Mouse (Mus musculus): Measurements from ENCODE around the gene Prdm12. TPM values are rescaled to one million over a fixed set of nuclear protein-coding genes. Genes with fewer than 3 reads are reported as not detected.

The Prdm12 gene
- total RNA-seq (2021), result not detected in 2 replicates
- long read RNA-seq, result 0 reads

DNA sequence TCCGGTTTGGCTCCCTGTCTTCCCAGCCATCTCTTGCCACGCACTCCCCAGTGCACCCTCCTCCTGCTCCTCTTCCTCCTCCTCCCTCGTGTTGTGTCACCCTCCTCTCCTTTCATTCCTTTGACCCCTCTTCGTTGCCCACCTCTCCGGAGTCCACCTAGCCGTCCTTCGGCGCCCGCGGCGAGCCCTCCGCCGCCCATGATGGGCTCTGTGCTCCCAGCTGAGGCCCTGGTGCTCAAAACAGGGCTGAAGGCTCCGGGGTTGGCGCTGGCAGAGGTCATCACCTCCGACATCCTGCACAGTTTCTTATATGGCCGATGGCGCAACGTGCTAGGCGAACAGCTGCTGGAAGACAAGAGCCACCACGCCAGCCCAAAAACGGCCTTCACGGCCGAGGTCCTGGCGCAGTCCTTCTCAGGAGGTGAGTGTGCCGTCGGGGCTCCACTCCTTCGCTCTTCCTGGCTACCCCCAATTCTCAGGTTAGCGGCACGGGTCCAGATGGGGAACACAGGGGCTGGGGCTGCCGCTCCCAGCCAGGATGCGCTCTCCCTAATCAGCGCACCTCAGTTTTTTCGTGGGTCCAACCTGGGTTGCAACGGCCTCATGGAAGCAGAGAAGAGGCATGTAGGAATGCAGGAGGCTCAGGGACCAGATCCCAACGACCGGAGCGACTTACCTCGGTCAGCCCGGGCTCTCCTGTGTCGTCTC is at the start of gene Prdm12:
Gene Prdm12, plus strand, starts transcription at position 137 of the 708 bp plus-strand sequence.
- DNase-seq, result no peak

DNA sequence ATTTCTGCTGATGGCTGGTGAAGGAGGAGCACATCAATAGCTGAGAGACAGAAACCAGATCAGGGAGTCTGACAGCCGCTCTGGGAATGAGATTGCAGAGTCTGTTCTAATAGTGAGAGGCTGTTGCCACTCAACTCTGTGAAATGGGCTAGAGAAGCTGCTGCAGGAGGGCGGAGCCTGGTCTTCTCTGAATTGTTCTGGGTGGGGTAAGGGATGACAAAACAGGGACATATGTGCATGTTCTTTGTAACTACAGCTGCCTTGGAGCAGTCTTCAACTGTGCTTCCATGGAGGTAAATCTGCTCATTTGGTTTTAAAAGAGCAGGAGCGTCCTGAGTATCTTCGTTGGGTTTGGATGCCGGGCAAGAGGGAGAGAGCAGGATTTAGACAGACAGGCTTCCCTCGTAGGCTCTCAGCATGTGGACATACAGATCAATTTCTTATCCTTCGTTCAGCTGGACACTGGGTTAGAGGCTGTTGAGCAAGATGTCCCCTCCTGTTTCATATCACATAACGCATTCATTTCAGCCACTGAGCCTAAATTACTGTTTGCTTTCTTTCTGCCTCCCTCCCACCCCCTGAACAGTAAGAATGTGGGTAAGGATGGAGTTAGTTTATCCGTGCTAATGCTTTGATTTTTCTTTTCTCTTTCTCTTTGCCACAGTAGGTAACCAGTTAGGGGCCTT is 47.9 kb upstream of the Prdm12 start:
- DNase-seq, result no peak

DNA sequence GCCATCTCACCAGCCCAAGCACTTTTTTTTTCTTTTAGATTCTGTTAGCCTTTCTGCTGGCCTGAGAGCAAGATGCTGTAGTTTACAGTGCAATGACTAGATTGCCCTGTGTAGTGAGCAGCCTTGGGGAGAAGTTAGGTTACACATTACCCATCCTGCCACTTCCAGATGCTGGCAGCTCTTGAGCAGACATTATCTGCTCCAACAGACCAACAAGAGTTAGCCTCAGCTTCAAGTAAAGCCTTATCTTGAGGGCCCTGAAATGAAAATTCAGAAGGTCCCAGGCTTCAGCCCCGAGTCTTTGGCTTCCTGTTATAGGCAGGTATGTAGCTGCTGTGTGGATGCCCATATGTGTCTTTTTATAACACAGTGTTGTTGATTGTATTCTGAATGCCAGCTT is 32.3 kb upstream of the Prdm12 start:
- no peak for DNase-seq

DNA sequence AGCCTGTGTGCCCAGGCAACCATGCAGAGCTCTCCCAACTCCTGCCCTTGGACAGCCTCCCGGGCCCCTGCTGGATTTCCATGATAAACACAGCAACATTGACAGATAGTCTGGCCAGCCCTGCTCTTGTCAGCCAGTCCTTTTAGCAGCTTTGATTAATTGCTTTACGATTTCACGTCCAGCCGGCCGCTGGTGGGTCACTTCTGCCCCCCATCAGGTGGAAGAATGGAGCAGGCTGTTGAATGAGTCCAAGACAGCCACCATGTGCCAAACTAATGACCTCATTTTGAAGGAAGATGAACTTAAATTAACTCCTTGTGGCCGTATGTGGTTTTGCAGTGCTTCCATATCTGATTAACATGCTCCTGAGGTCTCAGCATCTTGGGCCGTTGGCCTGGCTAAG is 30.0 kb upstream of the Prdm12 start:
- no peak for DNase-seq

DNA sequence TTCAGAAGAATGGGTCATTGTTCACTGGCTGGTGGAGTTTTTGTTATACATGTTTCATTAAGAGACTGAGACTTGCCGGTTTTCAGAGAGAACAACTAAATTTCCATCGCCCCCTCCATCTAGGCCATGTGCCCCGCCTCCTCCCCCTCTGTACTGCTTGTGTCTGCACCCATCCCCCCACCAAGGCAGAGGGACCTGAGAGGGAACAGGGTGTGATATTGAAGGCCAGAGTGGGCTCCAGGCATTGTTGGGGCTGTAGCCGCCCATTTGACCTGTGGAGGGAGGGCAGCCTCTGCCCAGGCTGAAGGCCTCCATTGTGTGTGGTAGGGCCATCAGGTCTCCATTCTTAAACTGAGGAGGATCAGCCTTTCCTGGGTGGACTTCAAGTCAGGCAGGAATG is 28.9 kb upstream of the Prdm12 start:
- no peak for DNase-seq

DNA sequence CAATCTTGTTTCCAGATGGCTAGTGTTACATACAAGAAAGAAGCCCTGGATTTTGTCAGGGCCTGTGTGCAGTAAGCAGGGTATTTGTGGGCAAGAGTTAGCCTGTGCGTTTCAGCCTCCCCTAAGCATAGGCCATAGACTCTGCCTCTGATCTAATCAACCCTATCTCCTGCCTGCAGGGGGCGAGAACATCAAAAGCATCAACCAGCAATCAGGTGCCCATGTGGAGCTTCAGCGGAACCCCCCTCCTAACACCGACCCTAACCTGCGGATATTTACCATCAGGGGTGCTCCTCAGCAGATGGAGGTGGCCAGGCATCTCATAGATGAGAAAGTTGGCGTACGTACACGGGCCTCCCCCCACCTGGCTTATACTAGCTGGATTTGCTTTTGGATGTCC is 28.4 kb upstream of the Prdm12 start:
- DNase-seq, result no peak

DNA sequence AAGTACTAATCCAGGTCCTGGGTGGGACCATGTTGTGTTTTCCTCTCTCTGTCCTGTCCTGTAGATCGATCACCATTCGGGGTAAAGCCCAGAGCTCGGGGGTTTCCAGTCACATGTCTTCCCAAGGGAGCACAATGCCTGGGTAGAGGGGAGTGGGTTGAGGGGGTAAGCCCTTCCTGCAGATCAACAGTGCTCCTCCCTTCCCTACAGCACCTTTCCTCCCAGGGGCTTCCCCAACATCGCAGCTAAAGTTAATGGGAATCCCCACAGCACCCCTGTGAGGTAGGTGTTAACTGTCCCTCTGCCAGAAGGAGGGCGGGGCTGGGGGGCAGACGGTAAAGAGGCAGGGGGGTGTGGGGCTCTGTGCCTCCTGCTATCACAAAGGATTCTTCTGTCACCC is 27.2 kb upstream of the Prdm12 start:
- no peak for DNase-seq

DNA sequence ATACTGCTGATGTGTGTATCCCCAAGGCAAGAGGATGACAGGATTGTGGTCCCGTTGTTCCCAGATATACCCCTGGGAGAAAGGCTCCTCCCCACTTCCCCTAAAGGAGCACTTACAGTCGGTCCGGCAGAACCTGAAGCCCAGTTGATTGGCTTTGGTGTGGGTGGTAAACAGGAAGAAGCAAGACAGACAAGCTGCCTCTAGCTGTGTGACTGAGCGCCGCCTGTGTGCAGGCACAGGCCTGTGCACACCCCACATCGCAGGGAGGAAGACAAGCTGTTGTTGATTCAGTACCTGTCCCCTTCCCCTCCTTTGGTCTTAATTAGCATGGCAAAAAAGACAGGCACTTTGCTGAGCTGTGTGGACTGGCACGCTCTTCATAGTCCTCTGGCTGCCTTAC is 26.1 kb upstream of the Prdm12 start:
- DNase-seq, result no peak

DNA sequence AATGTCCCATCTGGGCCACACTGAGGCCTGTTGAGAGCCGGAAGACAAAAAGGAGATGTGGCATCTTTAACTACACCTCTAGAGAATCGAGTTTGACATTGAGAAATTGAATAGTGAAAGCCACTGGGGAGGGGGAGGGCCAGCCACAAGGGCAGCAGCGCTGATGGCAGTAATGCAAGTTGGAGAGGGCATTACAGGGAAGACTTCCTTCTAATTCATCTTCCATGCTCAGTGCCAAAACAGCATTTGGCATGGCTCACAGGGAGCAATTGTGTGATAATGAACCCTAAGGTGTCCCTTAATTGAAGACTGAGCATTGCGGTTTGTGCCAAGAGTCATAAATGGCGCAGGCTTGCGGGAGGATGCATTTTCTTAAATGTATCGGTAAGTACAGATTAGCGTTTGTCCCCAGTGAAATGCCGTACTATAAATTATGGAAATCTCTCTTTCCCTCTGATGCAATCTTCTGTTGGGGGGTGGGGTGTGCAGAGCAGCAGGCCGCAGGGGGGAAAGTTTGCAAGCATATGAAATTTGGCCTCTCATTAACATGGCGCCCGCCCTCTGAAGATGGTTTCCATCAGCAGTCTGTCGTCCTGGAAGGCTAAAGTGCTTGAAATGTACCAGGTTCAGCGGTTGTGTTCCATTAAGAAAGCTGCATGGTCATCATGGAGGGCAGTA is 21.2 kb upstream of the Prdm12 start:
- DNase-seq, result no peak

DNA sequence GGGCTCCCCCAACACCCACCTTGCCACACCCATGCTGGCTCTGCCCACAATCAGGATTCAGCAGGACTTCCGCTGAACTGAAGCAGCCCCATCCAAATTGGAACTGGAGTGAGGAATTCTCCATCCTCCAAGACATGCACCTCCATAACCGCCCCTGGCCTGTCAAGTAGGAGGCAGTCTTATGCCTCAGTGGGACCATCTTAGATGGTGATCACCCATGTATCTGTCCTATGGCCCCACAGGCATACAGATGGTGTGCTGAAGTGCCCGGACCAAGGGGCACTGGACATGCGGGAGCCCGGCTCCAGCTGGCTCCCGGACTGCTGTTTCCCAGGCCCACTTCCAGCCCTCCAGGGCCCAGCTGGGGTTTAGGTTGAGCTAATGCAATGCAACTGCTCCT is 20.6 kb upstream of the Prdm12 start:
- DNase-seq, result no peak

DNA sequence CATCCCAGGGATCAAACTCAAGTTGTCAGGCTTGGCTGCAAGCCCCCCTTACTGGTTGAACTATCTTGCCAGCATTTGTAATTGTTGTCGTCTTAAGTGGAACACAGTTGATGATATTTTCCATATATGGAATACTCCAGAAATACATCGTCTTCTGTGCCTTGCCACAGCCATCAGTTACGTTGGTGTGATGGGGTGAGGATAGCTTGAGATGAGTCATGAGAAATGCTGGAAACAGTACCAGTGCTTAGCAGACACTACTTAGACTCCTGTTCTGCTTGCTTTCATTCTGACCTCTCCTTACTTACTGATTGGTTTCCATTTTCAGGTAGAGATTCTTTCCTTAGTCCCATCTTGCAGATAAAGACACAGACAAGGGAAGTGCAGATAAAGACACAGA is 6.3 kb upstream of the Prdm12 start:
- DNase-seq, result no peak

DNA sequence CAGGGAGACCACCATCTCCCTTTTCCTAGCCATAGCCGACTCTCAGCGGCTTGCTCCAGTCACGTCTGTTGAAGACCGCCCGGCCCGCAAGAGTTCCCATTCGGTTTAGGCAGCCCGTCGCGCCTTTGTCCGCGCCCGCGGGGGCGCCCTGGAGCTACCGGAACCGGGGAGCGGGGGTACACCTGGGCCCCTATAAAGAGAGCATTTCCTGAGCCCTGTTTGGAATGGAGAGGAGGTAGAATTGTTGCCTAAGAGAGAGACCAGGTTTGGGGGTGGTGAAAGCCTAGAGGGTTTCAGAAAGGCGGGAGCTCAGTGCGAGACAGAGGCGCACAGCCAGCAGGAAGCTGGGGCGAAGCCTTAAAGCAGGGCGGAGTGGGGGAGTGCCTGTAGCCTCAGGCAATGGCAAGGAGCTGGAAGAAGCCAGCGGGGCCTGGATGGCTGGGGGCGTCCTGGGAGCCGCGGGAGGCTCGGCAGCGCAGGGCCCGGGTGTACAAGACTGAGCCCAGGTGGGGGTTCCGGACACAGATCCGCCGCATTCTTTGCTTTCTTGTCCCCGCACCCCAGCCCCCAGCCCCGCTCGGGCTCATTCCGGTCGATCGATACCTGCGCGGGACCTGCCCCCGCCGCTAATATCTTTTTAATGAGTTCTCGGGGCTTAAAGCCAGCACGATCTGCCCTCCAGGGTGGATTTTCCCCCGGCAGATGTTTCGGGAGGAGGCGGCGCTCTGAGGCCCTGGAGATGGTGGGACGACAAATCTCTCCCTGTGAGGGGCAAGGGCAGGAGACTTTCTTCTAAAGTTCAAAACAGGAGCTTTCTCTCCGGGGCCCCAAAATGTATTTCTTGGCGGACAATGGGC is 4.3 kb upstream of the Prdm12 start:
- DNase-seq, result no peak

DNA sequence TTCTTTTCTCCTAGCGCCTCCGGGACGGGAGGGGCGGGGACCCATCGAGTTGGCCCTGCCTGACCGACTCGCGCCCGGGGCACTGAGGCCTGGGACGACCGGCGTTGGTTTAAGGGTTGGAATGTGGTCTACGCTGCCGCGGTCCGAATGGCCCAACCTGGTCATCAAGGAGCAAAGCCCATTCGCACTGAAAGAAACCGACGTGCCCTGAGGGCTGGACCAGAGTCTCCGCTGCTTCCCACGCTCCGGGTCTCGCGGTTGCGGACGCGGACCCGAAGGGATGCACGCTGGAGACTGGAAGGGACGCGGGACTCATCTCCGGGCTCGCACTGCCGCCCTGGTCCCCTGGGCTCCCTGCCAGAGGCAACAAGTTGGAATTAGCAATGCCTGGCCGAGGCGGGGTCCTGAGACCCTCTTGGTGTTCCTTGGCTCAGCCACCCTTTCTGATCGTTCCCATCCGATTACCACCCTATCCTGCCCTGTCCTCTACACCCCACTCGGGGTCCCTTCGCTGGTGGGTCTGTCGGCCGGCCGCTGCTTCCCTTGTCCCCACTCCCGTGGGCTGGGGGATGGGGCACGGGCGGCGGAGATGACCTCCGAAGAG is 3.6 kb upstream of the Prdm12 start:
- DNase-seq, result no peak

DNA sequence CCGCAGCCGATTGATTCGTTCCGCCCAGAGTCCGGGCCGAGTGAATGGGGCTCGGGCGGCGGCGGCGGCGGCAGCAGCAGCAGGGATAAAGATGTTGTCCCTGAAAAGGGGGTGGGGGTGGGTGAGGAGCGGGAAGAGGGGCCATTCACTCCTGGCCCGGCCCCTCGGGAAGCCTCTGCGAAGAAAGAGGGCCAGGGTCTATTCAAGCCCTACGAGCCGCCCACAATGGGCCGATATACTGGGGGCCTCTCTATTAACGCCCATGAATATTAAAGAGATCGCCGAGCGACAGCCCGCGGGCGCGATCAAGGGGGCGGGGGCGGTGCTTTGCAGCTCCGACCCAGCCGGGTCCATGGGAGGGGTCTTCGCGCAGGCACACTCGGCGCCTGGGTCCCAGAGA is 3.1 kb upstream of the Prdm12 start:
- no peak for DNase-seq

DNA sequence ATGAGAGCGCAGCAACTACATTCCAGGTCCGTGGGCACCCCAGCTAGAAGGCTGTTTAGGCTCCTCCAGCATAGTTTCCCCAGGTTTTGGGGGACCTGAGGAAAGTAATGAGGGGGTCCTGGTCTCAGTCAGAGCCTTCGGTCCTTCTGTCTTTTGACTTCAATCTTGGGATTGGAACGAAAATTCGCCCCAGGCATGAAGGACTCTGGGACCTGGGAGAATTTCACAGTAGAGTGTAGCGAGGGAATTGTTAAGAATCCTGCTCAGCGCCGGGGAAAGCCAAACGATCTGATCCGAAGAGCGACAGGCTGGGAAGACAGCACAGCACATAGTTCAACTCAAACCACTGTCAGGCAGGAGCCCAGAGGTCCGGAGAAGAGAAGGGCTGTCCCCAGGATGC is 2.5 kb upstream of the Prdm12 start:
- no peak for DNase-seq

DNA sequence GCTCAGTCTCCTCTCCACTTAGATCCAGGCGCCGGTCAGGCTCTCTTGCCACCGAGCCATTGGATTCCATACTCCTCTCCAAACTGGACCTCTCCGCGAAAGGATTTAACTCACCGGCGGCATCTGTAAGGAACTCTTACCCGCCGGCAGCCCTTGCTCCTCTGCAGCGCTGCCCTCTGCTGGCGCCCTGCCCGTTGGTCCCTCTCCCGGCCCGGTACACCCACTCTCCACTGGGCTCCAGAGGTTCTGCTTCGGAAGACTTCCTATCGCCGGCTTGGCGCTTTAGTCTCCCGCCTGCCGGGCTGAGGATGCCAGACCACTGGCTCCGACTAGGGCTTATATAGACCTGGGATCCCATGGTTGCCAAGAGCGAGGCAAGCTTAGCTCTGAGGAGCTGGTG is 2.0 kb upstream of the Prdm12 start:
- peak; percentile 77 for DNase-seq

DNA sequence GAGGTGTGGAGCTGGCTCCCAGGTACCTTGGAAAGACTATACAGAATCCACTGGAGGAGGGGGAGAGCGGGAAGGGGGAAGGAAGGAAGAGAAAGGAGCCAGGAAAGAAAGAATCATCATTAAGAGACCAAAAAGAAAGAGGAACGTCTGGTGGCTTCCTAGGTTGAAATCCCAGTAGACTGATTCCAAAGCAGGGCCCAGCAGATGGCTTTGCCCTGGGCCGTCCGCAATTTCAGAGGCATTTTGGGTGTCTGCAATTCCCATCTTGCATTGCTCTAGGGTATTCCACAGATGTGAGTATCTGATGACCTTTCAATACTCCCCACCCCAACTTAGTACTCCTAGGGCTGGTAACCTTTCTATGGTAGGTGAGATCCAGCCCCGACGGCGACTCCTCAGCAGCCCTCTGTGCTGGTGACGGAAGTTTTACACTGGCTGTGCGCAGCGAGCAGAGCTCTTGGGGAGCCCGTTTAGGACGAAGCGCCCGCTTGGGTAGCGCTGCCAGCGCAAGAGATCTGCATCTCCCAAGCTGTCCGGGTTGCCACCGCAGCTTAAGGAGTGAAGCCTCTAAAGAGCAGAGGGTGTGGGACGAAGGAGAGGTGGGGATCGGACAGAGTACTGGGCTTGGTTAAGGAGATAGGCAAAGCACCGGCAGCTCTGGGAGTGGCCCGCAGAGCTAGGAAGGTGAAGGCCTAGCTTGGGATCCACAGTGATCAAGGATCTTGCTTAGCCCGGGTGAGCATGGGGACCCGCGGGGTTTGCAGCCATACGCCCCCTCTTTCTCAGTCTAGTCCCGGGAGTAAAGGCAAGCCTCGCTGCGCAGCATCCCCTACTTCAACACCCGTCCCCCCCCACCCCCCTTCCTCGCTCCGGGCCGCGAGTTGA is 1.0 kb upstream of the Prdm12 start:
- DNase-seq, result no peak

DNA sequence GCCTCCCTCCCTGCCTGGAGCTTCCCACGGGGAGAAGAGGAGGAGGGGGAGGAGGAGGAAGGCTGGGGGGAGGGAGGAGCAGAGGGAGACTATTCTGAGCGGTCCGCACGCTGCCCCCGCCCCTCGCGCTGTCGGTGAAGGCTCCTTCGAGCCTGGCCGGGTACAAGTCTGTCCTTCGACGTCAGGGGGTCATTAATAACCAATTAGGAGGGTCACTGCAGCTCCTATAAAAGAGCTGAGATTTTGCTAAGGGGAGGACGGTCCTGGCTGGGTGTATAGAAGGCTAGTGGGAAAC is 424 bp upstream of the Prdm12 start:
- no peak for DNase-seq

DNA sequence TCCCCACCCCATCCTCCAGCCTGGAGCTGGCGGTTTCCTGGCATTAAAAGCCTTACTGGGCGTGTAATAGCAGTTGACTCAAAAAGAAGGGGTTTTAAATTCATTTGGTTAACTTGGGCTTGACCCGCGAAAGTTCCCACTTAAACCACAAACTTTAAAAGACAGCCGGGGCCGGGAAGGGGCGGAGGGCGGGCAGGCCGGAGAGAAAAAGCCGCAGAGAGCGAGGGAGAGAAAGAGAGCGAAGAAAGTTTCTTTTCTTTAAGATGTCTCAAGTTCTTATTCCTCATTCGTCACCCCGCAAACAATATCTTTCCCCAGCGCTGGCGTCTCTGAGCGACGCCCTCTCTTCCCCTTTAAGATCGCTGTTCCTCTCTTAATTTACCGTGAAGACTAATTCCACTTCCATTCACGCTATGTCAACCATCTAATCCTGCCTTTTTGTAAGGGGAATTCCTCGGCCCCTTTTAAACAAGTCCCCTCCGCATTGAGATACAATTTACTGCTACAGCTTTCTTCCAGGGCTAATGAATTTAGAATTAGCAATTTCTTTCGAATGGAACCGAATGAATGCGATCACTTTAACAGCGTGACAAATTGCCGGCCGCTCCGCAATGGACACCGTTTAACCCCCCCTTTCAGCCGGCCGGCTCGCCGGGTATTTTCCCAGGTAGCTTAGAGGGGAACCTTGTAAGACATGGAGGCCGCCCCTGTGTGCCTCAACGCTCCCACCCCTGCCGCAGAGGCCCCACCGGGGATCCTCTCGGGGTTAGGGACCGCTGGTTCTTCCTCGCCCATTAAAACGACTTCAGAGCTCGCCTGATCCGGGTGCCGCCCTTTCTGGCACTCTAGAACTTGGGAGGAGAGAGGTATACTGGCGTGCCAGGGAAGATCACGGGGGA is 1.0 kb downstream of the Prdm12 start:
- DNase-seq, result no peak

DNA sequence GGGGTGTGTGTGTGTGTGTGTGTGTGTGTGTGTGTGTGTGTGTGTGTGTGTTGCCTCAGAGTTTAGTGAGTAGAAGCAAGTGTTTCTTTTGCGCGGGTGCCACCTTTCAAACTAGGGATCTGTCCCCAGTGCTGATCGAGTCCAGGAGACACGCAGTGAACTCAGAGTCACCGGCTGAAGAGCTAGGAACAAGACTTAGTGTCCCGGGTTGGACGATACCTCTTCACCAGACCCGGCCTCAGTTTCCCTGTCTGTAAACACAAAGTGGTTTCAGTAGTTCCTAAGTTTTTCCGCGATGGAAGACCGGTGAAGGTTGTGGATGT is 1.6 kb downstream of the Prdm12 start:
- no peak for DNase-seq

DNA sequence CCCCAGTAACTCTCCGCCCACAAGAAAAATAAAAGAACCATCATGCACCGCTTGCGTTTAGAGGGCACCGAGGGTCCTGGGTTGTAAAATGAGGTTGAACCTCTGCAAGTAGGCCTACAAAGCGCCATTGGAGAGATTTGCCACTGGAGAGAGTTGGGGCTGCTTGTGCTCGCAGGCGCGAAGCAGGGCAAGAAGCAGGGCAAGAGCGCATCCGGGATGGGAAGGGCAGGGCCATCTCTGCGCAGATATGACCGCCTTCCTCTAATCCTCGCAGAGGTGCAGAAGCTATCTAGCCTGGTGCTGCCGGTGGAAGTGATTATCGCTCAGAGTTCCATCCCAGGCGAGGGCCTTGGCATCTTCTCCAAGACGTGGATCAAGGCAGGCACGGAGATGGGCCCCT is 2.1 kb downstream of the Prdm12 start:
- no peak for DNase-seq

Measured in adrenal gland, postnatal 25 days (tissue).